Comparison of ENCODE assay signal across 18 mouse cellular contexts in genomic region chr13:119619735-119620134, GRCm38 (mm10). TPM values are rescaled to one million over a fixed set of nuclear protein-coding genes. Genes with fewer than 3 reads are reported as not detected.
DNase-seq lines count a peak whose midpoint lies in the region; ATAC-seq lines count a peak whose summit lies in the region.
"Had no signal": no experiment of that assay in that cellular context is flagged by ENCODE, and none has a peak within 500 bp of the region (broad histone marks: within the 10 kb centered on the region; RNA-seq: fewer than 3 reads in every experiment).

No protein-coding gene starts in this region.

- H3K36me3 ChIP-seq in embryonic facial prominence, embryonic 14.5 days (ENCODE audit: control insufficient read depth, insufficient read depth, low read length): no peaks in the 10 kb centered on the region
- no peaks in the 10 kb centered on the region for H3K36me3 ChIP-seq in embryonic facial prominence, embryonic 10.5 days (replicated peaks)
- H3K36me3 ChIP-seq in intestine, embryonic 16.5 days (ENCODE audit: control insufficient read depth, insufficient read depth, low read length): no peaks in the 10 kb centered on the region
- H3K36me3 ChIP-seq: embryonic facial prominence, embryonic 12.5 days; forebrain, embryonic 10.5 days; lung, embryonic 15.5 days; midbrain, embryonic 15.5 days had no signal

- no peak overlapping the region for H3K4me2 ChIP-seq in embryonic facial prominence, embryonic 14.5 days (ENCODE audit: low read depth, low read length)
- H3K4me2 ChIP-seq in intestine, embryonic 16.5 days (ENCODE audit: low read depth, low read length): no peak overlapping the region
- H3K4me2 ChIP-seq: embryonic facial prominence, embryonic 12.5 days; liver, embryonic 11.5 days; lung, embryonic 15.5 days; midbrain, embryonic 15.5 days had no signal

- intact Hi-C loops in left cerebral cortex, postnatal 14 days (cut with DNase I): no loop called here

- H3K4me1 ChIP-seq in embryonic facial prominence, embryonic 14.5 days (ENCODE audit: control insufficient read depth, insufficient read depth, low read length): no peaks in the 10 kb centered on the region
- H3K4me1 ChIP-seq in embryonic facial prominence, embryonic 10.5 days: no peaks in the 10 kb centered on the region
- no peaks in the 10 kb centered on the region for H3K4me1 ChIP-seq in intestine, embryonic 16.5 days (ENCODE audit: control insufficient read depth, insufficient read depth, low read length)
- H3K4me1 ChIP-seq: embryonic facial prominence, embryonic 12.5 days; forebrain, embryonic 10.5 days; lung, embryonic 15.5 days; midbrain, embryonic 15.5 days had no signal

- no peaks in the 10 kb centered on the region for H3K9me3 ChIP-seq in embryonic facial prominence, embryonic 14.5 days (ENCODE audit: control insufficient read depth, low read length)
- H3K9me3 ChIP-seq in embryonic facial prominence, embryonic 10.5 days: 0 out of 2 replicates have a peak, but pooled peaks cover 7% of the 10 kb centered on the region
- H3K9me3 ChIP-seq in intestine, embryonic 16.5 days (ENCODE audit: control insufficient read depth, low read length): no peaks in the 10 kb centered on the region
- H3K9me3 ChIP-seq: embryonic facial prominence, embryonic 12.5 days; lung, embryonic 15.5 days; midbrain, embryonic 15.5 days had no signal

- H3K27me3 ChIP-seq in embryonic facial prominence, embryonic 14.5 days (replicated peaks; ENCODE audit: control insufficient read depth, insufficient read depth, low read length): no peaks in the 10 kb centered on the region
- no peaks in the 10 kb centered on the region for H3K27me3 ChIP-seq in embryonic facial prominence, embryonic 10.5 days (replicated peaks; ENCODE audit: low read depth, poor library complexity, severe bottlenecking)
- no peaks in the 10 kb centered on the region for H3K27me3 ChIP-seq in intestine, embryonic 16.5 days (replicated peaks; ENCODE audit: control insufficient read depth, insufficient read depth, low read length)
- H3K27me3 ChIP-seq: embryonic facial prominence, embryonic 12.5 days; lung, embryonic 15.5 days; midbrain, embryonic 15.5 days had no signal

- WGBS in embryonic facial prominence, embryonic 14.5 days: 57% methylated on average over 3 of the region's 3 CpGs
- WGBS in embryonic facial prominence, embryonic 10.5 days: 85% methylated on average over 3 of the region's 3 CpGs
- WGBS in intestine, embryonic 16.5 days: 65% methylated on average over 3 of the region's 3 CpGs
- 19% methylated on average over 3 of the region's 3 CpGs for WGBS in large intestine, adult 2 months

- H3K27ac ChIP-seq in embryonic facial prominence, embryonic 14.5 days (replicated peaks; ENCODE audit: low read depth, low read length): no peak overlapping the region
- no peak overlapping the region for H3K27ac ChIP-seq in embryonic facial prominence, embryonic 10.5 days (replicated peaks)
- H3K27ac ChIP-seq in intestine, embryonic 16.5 days (ENCODE audit: low read length): no peak overlapping the region
- H3K27ac ChIP-seq: embryonic facial prominence, embryonic 12.5 days; forebrain, embryonic 10.5 days; lung, embryonic 15.5 days; midbrain, embryonic 15.5 days had no signal

- peak; percentile 70 for DNase-seq in embryonic facial prominence, embryonic 14.5 days (ENCODE audit: low spot score)
- no peak for DNase-seq in embryonic facial prominence, embryonic 10.5 days (ENCODE audit: low spot score)
- DNase-seq in left cerebral cortex, postnatal 14 days (ENCODE audit: low spot score in 2 of 2): peak; percentile 15 to 55
- DNase-seq in left cerebral cortex, adult 9 months (ENCODE audit: low spot score in 2 of 2): no peak
- DNase-seq in large intestine, adult 2 months (ENCODE audit: low read depth, low spot score): peak; percentile 82
- DNase-seq in right cerebral cortex, postnatal 10 days (ENCODE audit: low spot score in 2 of 2): no peak
- DNase-seq in neural tube, embryonic 10.5 days (ENCODE audit: extremely low spot score, low spot score): no peak
- DNase-seq: cerebellum, adult 18-20 months; heart, postnatal 14 days; thymus, postnatal 4 days had no signal

- ATAC-seq in embryonic facial prominence, embryonic 14.5 days (ENCODE audit: low read depth): no peak
- peak; percentile 51 for ATAC-seq in intestine, embryonic 16.5 days
- ATAC-seq: hindbrain, embryonic 16.5 days; midbrain, embryonic 15.5 days had no signal

- no peak overlapping the region for H3K4me3 ChIP-seq in embryonic facial prominence, embryonic 14.5 days (ENCODE audit: low read depth, low read length)
- H3K4me3 ChIP-seq in embryonic facial prominence, embryonic 10.5 days: no peak overlapping the region
- H3K4me3 ChIP-seq in intestine, embryonic 16.5 days (ENCODE audit: low read length): no peak overlapping the region
- H3K4me3 ChIP-seq: embryonic facial prominence, embryonic 12.5 days; forebrain, embryonic 10.5 days; lung, embryonic 15.5 days; midbrain, embryonic 15.5 days had no signal

- H3K9ac ChIP-seq in embryonic facial prominence, embryonic 14.5 days (ENCODE audit: low read depth, low read length): no peak overlapping the region
- no peak overlapping the region for H3K9ac ChIP-seq in intestine, embryonic 16.5 days (ENCODE audit: low read depth, low read length)
- H3K9ac ChIP-seq: embryonic facial prominence, embryonic 12.5 days; lung, embryonic 15.5 days; midbrain, embryonic 15.5 days had no signal

RNA-seq across cellular contexts. Expression of gene Ccl28, which starts 3.9 kb away (rescaled TPM):
- 0.07 TPM in 1 of 2 replicates, not detected in the other for polyA plus RNA-seq in embryonic facial prominence, embryonic 14.5 days (2014; fragmentation: Nextera tagmentation; extraction: Ambion mirVana)
- polyA plus RNA-seq in embryonic facial prominence, embryonic 10.5 days (2016; fragmentation: Nextera tagmentation; extraction: Ambion mirVana): 0.10 TPM in 1 of 2 replicates, not detected in the other
- 1 to 10 TPM in 1 of 2 experiments, under 1 TPM in 1; 0.90 to 1.3 TPM for total RNA-seq in left cerebral cortex, postnatal 14 days (2021)
- polyA plus RNA-seq in intestine, embryonic 16.5 days (2015; fragmentation: Nextera tagmentation; extraction: Ambion mirVana): 0.42 and 0.44 TPM in 2 replicates
- polyA plus RNA-seq in large intestine, adult 2 months (2012; rRNA removed): 12.2 and 12.4 TPM in 2 replicates
- total RNA-seq: heart, postnatal 14 days had no signal
- polyA plus RNA-seq: lung, embryonic 15.5 days; neural tube, embryonic 11.5 days had no signal

Comparison
In these comparisons a context has a peak if more than half of its experiments do, and no peak if none do; other contexts are left out.
1. DNase-seq: peak in embryonic facial prominence, embryonic 14.5 days (single experiment), left cerebral cortex, postnatal 14 days (2 of 2) and large intestine, adult 2 months (single experiment); none in embryonic facial prominence, embryonic 10.5 days (single experiment), left cerebral cortex, adult 9 months (0 of 2), right cerebral cortex, postnatal 10 days (0 of 2) and neural tube, embryonic 10.5 days (single experiment).